Mouse (Mus musculus): ENCODE measurements around the gene Slx4ip. TPM values are rescaled to one million over a fixed set of nuclear protein-coding genes. Genes with fewer than 3 reads are reported as not detected.

The Slx4ip gene
- polyA plus RNA-seq, 1 experiment from 2014 or later: 4.3 TPM

DNA sequence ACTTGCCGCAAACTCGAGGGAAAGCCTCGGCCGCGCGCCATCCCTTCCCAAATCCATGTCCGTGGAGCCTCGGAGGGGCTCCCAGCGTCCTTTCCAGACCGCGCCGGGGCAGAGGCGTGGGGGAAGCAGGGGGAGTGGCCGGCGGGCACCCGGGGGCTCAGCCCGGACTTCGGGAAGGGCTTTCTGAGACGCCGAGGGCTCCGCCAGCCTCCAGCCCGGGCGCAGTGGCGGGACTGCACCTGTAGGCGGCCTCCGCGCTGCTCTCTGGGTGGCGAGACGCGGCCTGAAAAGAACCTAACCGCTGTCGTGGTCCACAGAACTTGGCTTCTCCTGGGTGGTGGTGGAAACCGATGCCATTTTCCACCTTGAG lies 226.3 kb downstream of the Slx4ip start:
- under 1% methylated on average over 32 of the region's 33 CpGs for WGBS
- peak overlapping the region; percentile 98 for H3K27ac ChIP-seq
- TF ChIP-seq CTCF (IDR thresholded peaks at IDR 0.05; ENCODE audit: low read depth): peak; percentile 87

More for the DNA sequence above, 226.3 kb downstream of the Slx4ip start:
- DNase-seq (ENCODE audit: low spot score) (peak; percentile 93), ATAC-seq (replicated peaks; ENCODE audit: low FRiP score, low read depth) (peak; percentile 73)
- H3K27me3 ChIP-seq (ENCODE audit: insufficient read depth, low read length): no peaks in the 10 kb centered on the region
- peak overlapping the region; percentile 58 for H3K4me3 ChIP-seq (replicated peaks; ENCODE audit: low read depth, low read length)
- H3K4me1 ChIP-seq (replicated peaks; ENCODE audit: insufficient read depth, low read length): peaks cover 5% of the 10 kb centered on the region; the same call in 1 of the 2 replicates
- H3K9me3 ChIP-seq (replicated peaks; ENCODE audit: low read length): no peaks in the 10 kb centered on the region
- H3K36me3 ChIP-seq (ENCODE audit: insufficient read depth, low read length): no peaks in the 10 kb centered on the region
- H3K4me2 ChIP-seq (ENCODE audit: low read length): peak overlapping the region; percentile 77
- H3K9ac ChIP-seq (ENCODE audit: low read depth, low read length): peak overlapping the region; percentile 82

Other genes with a start within 250 kb of the Slx4ip start
- gene Snap25, start 177.8 kb upstream of the Slx4ip start, polyA plus RNA-seq (2015; fragmentation: Nextera tagmentation; extraction: Ambion mirVana): 0.09 TPM in 1 of 2 replicates, not detected in the other
- 32.8 and 40.4 TPM in 2 replicates for gene AL731706.2, start 5.5 kb upstream of the Slx4ip start, polyA plus RNA-seq (2015; fragmentation: Nextera tagmentation; extraction: Ambion mirVana)
- 40.5 and 48.2 TPM in 2 replicates for gene AL731706.1, start 171 bp downstream of the Slx4ip start, polyA plus RNA-seq (2015; fragmentation: Nextera tagmentation; extraction: Ambion mirVana)
- 18.6 and 18.9 TPM in 2 replicates for gene Mkks, start 171 bp downstream of the Slx4ip start, polyA plus RNA-seq (2015; fragmentation: Nextera tagmentation; extraction: Ambion mirVana)
- gene Jag1, start 225.4 kb downstream of the Slx4ip start, polyA plus RNA-seq (2015; fragmentation: Nextera tagmentation; extraction: Ambion mirVana): 44.6 and 47.6 TPM in 2 replicates

Data from kidney, postnatal 0 days (tissue).